Mouse (Mus musculus) heart, embryonic 13.5 days (tissue): ENCODE data around the gene Ephb1. TPM values are rescaled to one million over a fixed set of nuclear protein-coding genes. Genes with fewer than 3 reads are reported as not detected.

Source experiments
- ATAC-seq: fragments of 200-750 bp; cut with Nextera tagmentation; 2 replicates; pipeline ENCODE4 v1.8.0; 2017; ENCODE audit warnings: moderate TSS enrichment; ENCODE audit not compliant: insufficient number of reproducible peaks, low FRiP score, low TSS enrichment; ENCODE audit errors: extremely low read depth
- H3K27ac ChIP-seq: fragments of 300-500 bp; sonication (generic); replicated peaks from 2 replicates; pipeline ENCODE4 v1.5.1; 2015; ENCODE audit warnings: moderate library complexity, mild to moderate bottlenecking, inconsistent platforms
- H3K27me3 ChIP-seq: fragments of 300-500 bp; sonication (generic); replicated peaks from 2 replicates; pipeline ENCODE4 v1.6.1; 2015; ENCODE audit warnings: mild to moderate bottlenecking, inconsistent platforms
- H3K36me3 ChIP-seq: fragments of 300-500 bp; sonication (generic); 2 replicates; pipeline ENCODE4 v1.6.1; 2015; ENCODE audit warnings: mild to moderate bottlenecking, inconsistent platforms
- H3K4me1 ChIP-seq: fragments of 300-500 bp; sonication (generic); 2 replicates; pipeline ENCODE4 v1.6.1; 2015; ENCODE audit warnings: inconsistent platforms
- H3K4me2 ChIP-seq: fragments of 300-500 bp; sonication (generic); 2 replicates; pipeline ENCODE4 v1.6.1; 2015; ENCODE audit warnings: inconsistent platforms, mild to moderate bottlenecking, moderate library complexity
- H3K4me3 ChIP-seq: fragments of 300-500 bp; sonication (generic); 2 replicates; pipeline ENCODE4 v1.5.1; 2015; ENCODE audit warnings: moderate library complexity, mild to moderate bottlenecking, inconsistent platforms
- H3K9ac ChIP-seq: fragments of 300-500 bp; sonication (generic); 2 replicates; pipeline ENCODE4 v1.6.1; 2015; ENCODE audit warnings: inconsistent platforms, mild to moderate bottlenecking, moderate library complexity
- H3K9me3 ChIP-seq: fragments of 300-500 bp; sonication (generic); 2 replicates; pipeline ENCODE4 v1.6.1; 2016; ENCODE audit warnings: inconsistent platforms
- WGBS: fragments of 180-500 bp; shearing (Covaris S2); methylation state at CpG from one replicate; pipeline ENCODE4 v1.1.7; 2015; ENCODE audit warnings: mixed read lengths; 5-methylcytosine and 5-hydroxymethylcytosine counted together
- microRNA-seq: library from miRNA; unstranded; fragments of <30 nt; microRNA quantifications from one replicate; pipeline ENCODE4, GENCODE M21; 2016
- polyA plus RNA-seq: library from polyadenylated mRNA; unstranded; fragments of >200 nt; fragmentation: Nextera tagmentation; extraction: Ambion mirVana; gene quantifications from 2 replicates; pipeline ENCODE4 v1.2.1, GENCODE M21; 2015

Ephb1 gene
- polyA plus RNA-seq, 1 experiment from 2014 or later = 1.4 TPM

- H3K36me3 ChIP-seq = no peaks in the 10 kb centered on the region
- 62% methylated on average over 11 of the region's 11 CpGs for WGBS
- H3K9me3 ChIP-seq = no peaks in the 10 kb centered on the region
- no peak for ATAC-seq
- no peak overlapping the region for H3K27ac ChIP-seq
- no peak overlapping the region for H3K4me3 ChIP-seq
- H3K27me3 ChIP-seq = no peaks in the 10 kb centered on the region
- no peaks in the 10 kb centered on the region for H3K4me1 ChIP-seq
- H3K4me2 ChIP-seq = no peak overlapping the region
- H3K9ac ChIP-seq = no peak overlapping the region
Measured at GRCm38 (mm10) chr9:101877109-101877987, 477.1 kb downstream of the Ephb1 start.

- H3K4me1 ChIP-seq = no peaks in the 10 kb centered on the region
- no peak for ATAC-seq
- WGBS = 79% methylated on average over 1 of the region's 1 CpGs
Measured at GRCm38 (mm10) chr9:101875306-101875705, 479.2 kb downstream of the Ephb1 start.

More at GRCm38 (mm10) chr9:101875306-101875705, 479.2 kb downstream of the Ephb1 start:
- no peaks in the 10 kb centered on the region for H3K27me3 ChIP-seq
- no peak overlapping the region for H3K4me3 ChIP-seq
- no peak overlapping the region for H3K4me2 ChIP-seq
- no peaks in the 10 kb centered on the region for H3K36me3 ChIP-seq
- no peak overlapping the region for H3K27ac ChIP-seq
- no peaks in the 10 kb centered on the region for H3K9me3 ChIP-seq
- no peak overlapping the region for H3K9ac ChIP-seq

Small RNAs within 50 kb of the gene (microRNA-seq; reads per million reads assigned to microRNA genes)
- not detected for gene Mir7243

Other genes with a start within 250 kb of the Ephb1 start
- 0.75 and 2.0 TPM in 2 replicates for gene Ky, start 151.1 kb upstream of the Ephb1 start, polyA plus RNA-seq